Mouse (Mus musculus): Measurements from ENCODE around the gene Tnfrsf22. TPM values are rescaled to one million over a fixed set of nuclear protein-coding genes. Genes with fewer than 3 reads are reported as not detected.

Tnfrsf22 gene
- polyA plus RNA-seq (2017; shearing (Covaris generic)): 19.3 TPM

GRCm38 (mm10) chr7:143649034-143649768 lies at the start of gene Tnfrsf22:
Gene Tnfrsf22, minus strand, starts transcription at chr7:143649661.

GRCm38 (mm10) chr7:143685359-143686067 lies 36.1 kb upstream of the Tnfrsf22 start, which contains the start of gene Tnfrsf23:
Gene Tnfrsf23, minus strand, starts transcription at chr7:143685872.

GRCm38 (mm10) chr7:143628540-143628939 lies 20.9 kb downstream of the Tnfrsf22 start, which contains the start of gene Tnfrsf26:
Gene Tnfrsf26, minus strand, starts transcription at chr7:143628722.

GRCm38 (mm10) chr7:143599428-143600230 lies 49.8 kb downstream of the Tnfrsf22 start, which contains the start of gene Cars:
Gene Cars, minus strand, starts transcription at chr7:143600090.

Other genes with a start within 250 kb of the Tnfrsf22 start
- 2.7 TPM for gene Cdkn1c, start 188.6 kb downstream of the Tnfrsf22 start, polyA plus RNA-seq (2017; shearing (Covaris generic))
- not detected for gene Slc22a18, start 175.9 kb downstream of the Tnfrsf22 start, polyA plus RNA-seq (2017; shearing (Covaris generic))
- not detected for gene Phlda2, start 146.5 kb downstream of the Tnfrsf22 start, polyA plus RNA-seq (2017; shearing (Covaris generic))
- 292 TPM for gene Nap1l4, start 100.6 kb downstream of the Tnfrsf22 start, polyA plus RNA-seq (2017; shearing (Covaris generic))
- 40.0 TPM for gene Cars, start 49.6 kb downstream of the Tnfrsf22 start, polyA plus RNA-seq (2017; shearing (Covaris generic))
- 40.5 TPM for gene Tnfrsf26, start 20.9 kb downstream of the Tnfrsf22 start, polyA plus RNA-seq (2017; shearing (Covaris generic))
- gene Tnfrsf23, start 36.2 kb upstream of the Tnfrsf22 start, polyA plus RNA-seq (2017; shearing (Covaris generic)): 14.4 TPM
- gene Osbpl5, start 107.3 kb upstream of the Tnfrsf22 start, polyA plus RNA-seq (2017; shearing (Covaris generic)): 26.7 TPM
- gene Mrgprg, start 117.3 kb upstream of the Tnfrsf22 start, polyA plus RNA-seq (2017; shearing (Covaris generic)): not detected
- gene Mrgpre, start 134.8 kb upstream of the Tnfrsf22 start, polyA plus RNA-seq (2017; shearing (Covaris generic)): not detected
- gene Nadsyn1, start 173.2 kb upstream of the Tnfrsf22 start, polyA plus RNA-seq (2017; shearing (Covaris generic)): 15.0 TPM
- gene Dhcr7, start 173.5 kb upstream of the Tnfrsf22 start, polyA plus RNA-seq (2017; shearing (Covaris generic)): 7.8 TPM
- gene Gm498, start 217.2 kb upstream of the Tnfrsf22 start, polyA plus RNA-seq (2017; shearing (Covaris generic)): 0.44 TPM